Mouse (Mus musculus): ENCODE measurements around the gene Fam92b. TPM values are rescaled to one million over a fixed set of nuclear protein-coding genes. Genes with fewer than 3 reads are reported as not detected.

The Fam92b gene
- polyA plus RNA-seq, 1 experiment = not detected

- WGBS = 98% methylated on average over 5 of the region's 5 CpGs
- H3K27ac ChIP-seq (ENCODE audit: insufficient read depth, low read depth, low read length) = no peak overlapping the region
- TF ChIP-seq CTCF (IDR thresholded peaks at IDR 0.05; ENCODE audit: insufficient read depth, low read depth, low read length) = no peak
- TF ChIP-seq POLR2A (IDR thresholded peaks at IDR 0.05; ENCODE audit: insufficient read depth, low read depth, low read length) = no peak
- no peak overlapping the region for H3K4me3 ChIP-seq (ENCODE audit: insufficient read depth, low read depth, low read length)
- peaks cover 31% of the 10 kb centered on the region for H3K4me1 ChIP-seq (ENCODE audit: control insufficient read depth, insufficient read depth, low read length)
These were observed 14.9 kb upstream of the Fam92b start for GRCm38 (mm10) chr8:120192118-120192517.

- WGBS = 50% methylated on average over 5 of the region's 5 CpGs
- peaks cover 31% of the 10 kb centered on the region for H3K4me1 ChIP-seq (ENCODE audit: control insufficient read depth, insufficient read depth, low read length)
- H3K27ac ChIP-seq (ENCODE audit: insufficient read depth, low read depth, low read length) = no peak overlapping the region
- TF ChIP-seq CTCF (IDR thresholded peaks at IDR 0.05; ENCODE audit: insufficient read depth, low read depth, low read length) = no peak
- TF ChIP-seq POLR2A (IDR thresholded peaks at IDR 0.05; ENCODE audit: insufficient read depth, low read depth, low read length) = no peak
- H3K4me3 ChIP-seq (ENCODE audit: insufficient read depth, low read depth, low read length) = no peak overlapping the region
These were observed 14.4 kb upstream of the Fam92b start for GRCm38 (mm10) chr8:120191633-120192032.

- 18% methylated on average over 20 of the region's 20 CpGs for WGBS
- Histone ChIP-seq H3K4me3 (ENCODE audit: insufficient read depth, low read depth, low read length) (peak overlapping the region; percentile 22), H3K27ac (ENCODE audit: insufficient read depth, low read depth, low read length) (peak overlapping the region; percentile 88), H3K4me1 (ENCODE audit: control insufficient read depth, insufficient read depth, low read length) (peaks cover 38% of the 10 kb centered on the region)
- no peak for TF ChIP-seq CTCF (IDR thresholded peaks at IDR 0.05; ENCODE audit: insufficient read depth, low read depth, low read length)
- no peak for TF ChIP-seq POLR2A (IDR thresholded peaks at IDR 0.05; ENCODE audit: insufficient read depth, low read depth, low read length)
These were observed 13.6 kb upstream of the Fam92b start for GRCm38 (mm10) chr8:120190810-120191413.

GRCm38 (mm10) chr8:120190107-120190809 is 13.0 kb upstream of the Fam92b start:
- Histone ChIP-seq H3K4me1 (ENCODE audit: control insufficient read depth, insufficient read depth, low read length) (peaks cover 44% of the 10 kb centered on the region), H3K4me3 (ENCODE audit: insufficient read depth, low read depth, low read length) (no peak overlapping the region), H3K27ac (ENCODE audit: insufficient read depth, low read depth, low read length) (0 out of 2 replicates have a peak overlapping the region, but pooled peaks have one; percentile 14)
- 73% methylated on average over 17 of the region's 17 CpGs for WGBS
- TF ChIP-seq POLR2A (IDR thresholded peaks at IDR 0.05; ENCODE audit: insufficient read depth, low read depth, low read length) (no peak), CTCF (IDR thresholded peaks at IDR 0.05; ENCODE audit: insufficient read depth, low read depth, low read length) (no peak)

GRCm38 (mm10) chr8:120189440-120189839 is 12.2 kb upstream of the Fam92b start:
- peaks cover 46% of the 10 kb centered on the region for H3K4me1 ChIP-seq (ENCODE audit: control insufficient read depth, insufficient read depth, low read length)
- no peak overlapping the region for H3K27ac ChIP-seq (ENCODE audit: insufficient read depth, low read depth, low read length)
- TF ChIP-seq CTCF (IDR thresholded peaks at IDR 0.05; ENCODE audit: insufficient read depth, low read depth, low read length) (no peak), POLR2A (IDR thresholded peaks at IDR 0.05; ENCODE audit: insufficient read depth, low read depth, low read length) (no peak)
- 86% methylated on average over 6 of the region's 6 CpGs for WGBS
- H3K4me3 ChIP-seq (ENCODE audit: insufficient read depth, low read depth, low read length) = no peak overlapping the region

- WGBS = 88% methylated on average over 6 of the region's 6 CpGs
- TF ChIP-seq POLR2A (IDR thresholded peaks at IDR 0.05; ENCODE audit: insufficient read depth, low read depth, low read length) = no peak
- TF ChIP-seq CTCF (IDR thresholded peaks at IDR 0.05; ENCODE audit: insufficient read depth, low read depth, low read length) = no peak
- Histone ChIP-seq H3K4me1 (ENCODE audit: control insufficient read depth, insufficient read depth, low read length) (peaks cover 46% of the 10 kb centered on the region), H3K4me3 (ENCODE audit: insufficient read depth, low read depth, low read length) (no peak overlapping the region), H3K27ac (ENCODE audit: insufficient read depth, low read depth, low read length) (no peak overlapping the region)
These were observed 11.2 kb upstream of the Fam92b start for GRCm38 (mm10) chr8:120188510-120188909.

GRCm38 (mm10) chr8:120186454-120186853 is 9.2 kb upstream of the Fam92b start:
- no peak overlapping the region for H3K27ac ChIP-seq (ENCODE audit: insufficient read depth, low read depth, low read length)
- no peak for TF ChIP-seq POLR2A (IDR thresholded peaks at IDR 0.05; ENCODE audit: insufficient read depth, low read depth, low read length)
- TF ChIP-seq CTCF (IDR thresholded peaks at IDR 0.05; ENCODE audit: insufficient read depth, low read depth, low read length) = no peak
- 47% methylated on average over 8 of the region's 8 CpGs for WGBS
- peaks cover 41% of the 10 kb centered on the region for H3K4me1 ChIP-seq (ENCODE audit: control insufficient read depth, insufficient read depth, low read length)
- no peak overlapping the region for H3K4me3 ChIP-seq (ENCODE audit: insufficient read depth, low read depth, low read length)

- TF ChIP-seq POLR2A (IDR thresholded peaks at IDR 0.05; ENCODE audit: insufficient read depth, low read depth, low read length) (no peak), CTCF (IDR thresholded peaks at IDR 0.05; ENCODE audit: insufficient read depth, low read depth, low read length) (no peak)
- no peak overlapping the region for H3K4me3 ChIP-seq (ENCODE audit: insufficient read depth, low read depth, low read length)
- H3K4me1 ChIP-seq (ENCODE audit: control insufficient read depth, insufficient read depth, low read length) = peaks cover 29% of the 10 kb centered on the region
- WGBS = 47% methylated on average over 17 of the region's 17 CpGs
- H3K27ac ChIP-seq (ENCODE audit: insufficient read depth, low read depth, low read length) = no peak overlapping the region
These were observed 7.9 kb upstream of the Fam92b start for GRCm38 (mm10) chr8:120184850-120185792.
